In the genomic region with DNA sequence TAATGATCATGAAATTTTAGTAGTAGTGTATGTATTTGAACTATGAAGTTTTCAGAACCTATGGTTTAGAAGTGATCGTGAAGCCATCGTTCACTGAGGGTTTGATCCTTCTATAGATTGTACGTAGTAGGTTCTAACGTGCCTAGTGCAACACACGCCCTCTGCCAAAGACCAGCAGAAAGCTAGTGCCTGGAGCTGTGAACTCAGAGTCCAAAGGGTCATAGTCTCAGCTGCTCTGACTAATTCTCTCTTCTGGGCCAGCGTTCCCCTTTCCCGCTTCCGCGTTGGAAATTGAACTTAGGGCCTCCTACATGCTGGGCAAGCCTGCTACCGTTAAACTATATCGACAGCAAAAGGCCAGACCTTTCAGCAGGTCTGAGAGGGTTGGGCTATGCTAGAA, we compare ENCODE assay signal across 8 mouse cellular contexts. TPM values are rescaled to one million over a fixed set of nuclear protein-coding genes. Genes with fewer than 3 reads are reported as not detected.
A peak's percentile ranks its signal among the peaks of the same experiment; 100 is the strongest.
DNase-seq lines count a peak whose midpoint lies in the region; ATAC-seq and TF ChIP-seq lines count a peak whose summit lies in the region.

No protein-coding gene starts in this region.

- 13% methylated on average over 11 of the region's 11 CpGs for WGBS in lung, embryonic 15.5 days
- 7% methylated on average over 11 of the region's 11 CpGs for WGBS in hindbrain, embryonic 16.5 days
- WGBS in liver, adult 2 months, result 1% methylated on average over 11 of the region's 11 CpGs
- WGBS in stomach, embryonic 16.5 days, result 15% methylated on average over 11 of the region's 11 CpGs

- peaks cover 5% of the 10 kb centered on the region; the same call in 1 of the 2 replicates for H3K79me2 ChIP-seq in liver, adult 2 months (ENCODE audit: control insufficient read depth, insufficient read depth, low read length)

- DNase-seq in lung, adult 18-20 months, result no peak
- peak; percentile 96 for DNase-seq in liver, adult 2 months (ENCODE audit: extremely low read depth, low read depth, low spot score)
- no peak for DNase-seq in cerebellum, adult 9-10 months
- no peak for DNase-seq in layer of hippocampus, adult 11-12 months (ENCODE audit: low spot score)
- no peak for DNase-seq in ovary, adult 18-20 months (ENCODE audit: low spot score)

- H3K9ac ChIP-seq in lung, embryonic 15.5 days, result no peak overlapping the region
- no peak overlapping the region for H3K9ac ChIP-seq in hindbrain, embryonic 16.5 days (ENCODE audit: low read depth, low read length)
- H3K9ac ChIP-seq in liver, adult 2 months (ENCODE audit: low read depth, low read length), result peak overlapping the region; percentile 47; the same call in 1 of the 2 replicates
- H3K9ac ChIP-seq in stomach, embryonic 16.5 days (ENCODE audit: low read length), result no peak overlapping the region

- H3K9me3 ChIP-seq in lung, embryonic 15.5 days, result no peaks in the 10 kb centered on the region
- H3K9me3 ChIP-seq in hindbrain, embryonic 16.5 days (ENCODE audit: control insufficient read depth, low read length), result no peaks in the 10 kb centered on the region
- no peaks in the 10 kb centered on the region for H3K9me3 ChIP-seq in stomach, embryonic 16.5 days (replicated peaks; ENCODE audit: control insufficient read depth, low read length)

- TF ChIP-seq POLR2A in liver, adult 2 months (IDR thresholded peaks at IDR 0.05; ENCODE audit: extremely low read depth, insufficient read depth, low read length), result no peak

- H3K4me1 ChIP-seq in lung, embryonic 15.5 days, result peaks cover 34% of the 10 kb centered on the region
- peaks cover 15% of the 10 kb centered on the region for H3K4me1 ChIP-seq in hindbrain, embryonic 16.5 days (ENCODE audit: control insufficient read depth, insufficient read depth, low read depth, low read length)
- H3K4me1 ChIP-seq in liver, adult 2 months (ENCODE audit: control insufficient read depth, insufficient read depth, low read length), result peaks cover 4% of the 10 kb centered on the region; the same call in 1 of the 2 replicates
- peaks cover 21% of the 10 kb centered on the region for H3K4me1 ChIP-seq in stomach, embryonic 16.5 days (ENCODE audit: control insufficient read depth, insufficient read depth, low read length)

- H3K4me2 ChIP-seq in lung, embryonic 15.5 days, result peak overlapping the region; percentile 87
- H3K4me2 ChIP-seq in hindbrain, embryonic 16.5 days (ENCODE audit: low read length), result peak overlapping the region; percentile 93
- peak overlapping the region; percentile 81 for H3K4me2 ChIP-seq in stomach, embryonic 16.5 days (ENCODE audit: low read depth, low read length)

- peak overlapping the region; percentile 100 for H3K27ac ChIP-seq in lung, embryonic 15.5 days
- H3K27ac ChIP-seq in hindbrain, embryonic 16.5 days (ENCODE audit: low read depth, low read length), result no peak overlapping the region
- H3K27ac ChIP-seq in liver, adult 2 months (replicated peaks; ENCODE audit: insufficient read depth, low read depth, low read length), result peak overlapping the region; percentile 81
- H3K27ac ChIP-seq in stomach, embryonic 16.5 days (ENCODE audit: low read length), result peak overlapping the region; percentile 99

- no peaks in the 10 kb centered on the region for H3K36me3 ChIP-seq in lung, embryonic 15.5 days
- no peaks in the 10 kb centered on the region for H3K36me3 ChIP-seq in hindbrain, embryonic 16.5 days (ENCODE audit: control insufficient read depth, insufficient read depth, low read length)
- no peaks in the 10 kb centered on the region for H3K36me3 ChIP-seq in liver, adult 2 months (ENCODE audit: control insufficient read depth, insufficient read depth, low read length)
- no peaks in the 10 kb centered on the region for H3K36me3 ChIP-seq in stomach, embryonic 16.5 days (ENCODE audit: control insufficient read depth, insufficient read depth, low read length)

- TF ChIP-seq CTCF in liver, adult 2 months (IDR thresholded peaks at IDR 0.05; ENCODE audit: low read depth, low read length), result no peak

- ATAC-seq in lung, embryonic 15.5 days (ENCODE audit: borderline replicate concordance, extremely low read depth, low FRiP score, low TSS enrichment), result no peak
- ATAC-seq in hindbrain, embryonic 16.5 days, result no peak
- ATAC-seq in stomach, embryonic 16.5 days (ENCODE audit: insufficient read depth, low FRiP score), result no peak

- no peaks in the 10 kb centered on the region for H3K27me3 ChIP-seq in lung, embryonic 15.5 days
- no peaks in the 10 kb centered on the region; the same call in 1 of the 2 replicates for H3K27me3 ChIP-seq in hindbrain, embryonic 16.5 days (replicated peaks; ENCODE audit: control insufficient read depth, insufficient read depth, low read length)
- H3K27me3 ChIP-seq in liver, adult 2 months (ENCODE audit: control insufficient read depth, insufficient read depth, low read length), result no peaks in the 10 kb centered on the region
- H3K27me3 ChIP-seq in stomach, embryonic 16.5 days (ENCODE audit: control insufficient read depth, insufficient read depth, low read length), result no peaks in the 10 kb centered on the region

- peak overlapping the region; percentile 60 for H3K4me3 ChIP-seq in lung, embryonic 15.5 days
- H3K4me3 ChIP-seq in hindbrain, embryonic 16.5 days (ENCODE audit: low read length), result peak overlapping the region; percentile 95; the same call in 1 of the 2 replicates
- H3K4me3 ChIP-seq in liver, adult 2 months (ENCODE audit: insufficient read depth, low read depth, low read length), result peak overlapping the region; percentile 30; the same call in 1 of the 2 replicates
- peak overlapping the region; percentile 91; the same call in 1 of the 2 replicates for H3K4me3 ChIP-seq in stomach, embryonic 16.5 days (replicated peaks; ENCODE audit: low read length)

RNA-seq across cellular contexts. Expression of a gene that starts 1.1 kb away (rescaled TPM):
- polyA plus RNA-seq in lung, embryonic 15.5 days (2015; fragmentation: Nextera tagmentation; extraction: Ambion mirVana), result 37.4 and 39.1 TPM in 2 replicates
- 51.8 and 52.9 TPM in 2 replicates for polyA plus RNA-seq in hindbrain, embryonic 16.5 days (2015; fragmentation: Nextera tagmentation; extraction: Ambion mirVana)
- total RNA-seq in liver, adult 2 months (2014; rRNA removed), result 19.6 and 19.7 TPM in 2 replicates
- 6.6 and 7.2 TPM in 2 replicates for polyA plus RNA-seq in liver, adult 2 months (2012; rRNA removed)
- polyA plus RNA-seq in stomach, embryonic 16.5 days (2015; fragmentation: Nextera tagmentation; extraction: Ambion mirVana), result 28.4 and 31.6 TPM in 2 replicates

RNA-seq across cellular contexts. Expression of a gene that starts 11.7 kb away (rescaled TPM):
- polyA plus RNA-seq in lung, embryonic 15.5 days (2015; fragmentation: Nextera tagmentation; extraction: Ambion mirVana), result 6.4 and 6.7 TPM in 2 replicates
- 4.0 and 5.5 TPM in 2 replicates for polyA plus RNA-seq in hindbrain, embryonic 16.5 days (2015; fragmentation: Nextera tagmentation; extraction: Ambion mirVana)
- total RNA-seq in liver, adult 2 months (2014; rRNA removed), result 1.3 and 3.0 TPM in 2 replicates
- polyA plus RNA-seq in liver, adult 2 months (2012; rRNA removed), result 1.5 and 2.5 TPM in 2 replicates
- polyA plus RNA-seq in stomach, embryonic 16.5 days (2015; fragmentation: Nextera tagmentation; extraction: Ambion mirVana), result 4.1 and 4.6 TPM in 2 replicates

Comparison
In these comparisons a context has a peak if more than half of its experiments do, and no peak if none do; other contexts are left out.
1. H3K4me3 ChIP-seq: peak in every context shown above with its lines; median percentile 95 in hindbrain, embryonic 16.5 days; 91 in stomach, embryonic 16.5 days; 60 in lung, embryonic 15.5 days; 30 in liver, adult 2 months.